Mouse (Mus musculus) cortical plate, adult 2 months (tissue): ENCODE measurements around the gene Rgma.

Experiments
- CTCF ChIP-seq: fragments of 200-500 bp; IDR thresholded peaks from 2 replicates; pipeline ENCODE4 v1.5.1; 2011; ENCODE audit warnings: mild to moderate bottlenecking, control low read depth, low read length; ENCODE audit not compliant: insufficient read depth; ENCODE audit errors: extremely low read depth
- POLR2A ChIP-seq: fragments of 200-500 bp; IDR thresholded peaks from 2 replicates; pipeline ENCODE4 v1.6.1; 2011; ENCODE audit warnings: mild to moderate bottlenecking, low read length, control low read depth; ENCODE audit not compliant: insufficient read depth; ENCODE audit errors: extremely low read depth

DNA sequence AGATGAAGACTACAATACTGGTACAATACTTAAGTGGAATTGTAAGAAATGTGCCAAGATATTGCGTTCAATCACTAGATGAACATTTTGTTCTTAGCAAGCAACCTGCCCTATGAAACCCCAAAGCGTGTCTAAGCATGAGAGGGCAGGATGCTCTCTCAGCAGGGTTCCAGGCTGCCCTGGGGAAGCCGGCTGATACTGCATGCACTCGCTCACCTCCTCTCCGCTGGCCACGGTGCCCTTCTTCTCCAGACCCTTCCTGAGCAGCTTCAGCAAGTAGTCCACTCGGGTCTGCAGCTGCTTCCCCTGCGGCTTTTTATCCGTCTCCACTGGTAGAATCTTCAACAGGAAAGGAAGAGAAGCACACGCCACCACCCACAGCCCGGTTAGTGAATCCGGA is 78.8 kb downstream of the Rgma start:
- TF ChIP-seq CTCF (no peak), POLR2A (no peak)
